Mouse (Mus musculus) adrenal gland, adult 18-20 months (tissue): Measurements from ENCODE around the gene Fam174b. TPM values are rescaled to one million over a fixed set of nuclear protein-coding genes. Genes with fewer than 3 reads are reported as not detected.

Experiments
- DNase-seq, 2 experiments: peaks; one replicate each; pipeline ENCODE4 v3.0.0; 2021 to 2022; ENCODE audit warnings: low spot score in 2 of 2
- microRNA-seq, 2 experiments: library from miRNA; unstranded; fragments of <30 nt; microRNA quantifications; one replicate each; pipeline ENCODE4 v1.2.0; 2021; ENCODE audit warnings: borderline number of aligned reads in 2 of 2
- total RNA-seq, 2 experiments: library from RNA; stranded (reverse); gene quantifications; 1 replicate in 1 of 2; 2 replicates in 1 of 2; pipeline ENCODE4 v1.2.3; 2021

The Fam174b gene
- total RNA-seq, 2 experiments from 2014 or later, result 10.9 to 11.4 TPM

DNA sequence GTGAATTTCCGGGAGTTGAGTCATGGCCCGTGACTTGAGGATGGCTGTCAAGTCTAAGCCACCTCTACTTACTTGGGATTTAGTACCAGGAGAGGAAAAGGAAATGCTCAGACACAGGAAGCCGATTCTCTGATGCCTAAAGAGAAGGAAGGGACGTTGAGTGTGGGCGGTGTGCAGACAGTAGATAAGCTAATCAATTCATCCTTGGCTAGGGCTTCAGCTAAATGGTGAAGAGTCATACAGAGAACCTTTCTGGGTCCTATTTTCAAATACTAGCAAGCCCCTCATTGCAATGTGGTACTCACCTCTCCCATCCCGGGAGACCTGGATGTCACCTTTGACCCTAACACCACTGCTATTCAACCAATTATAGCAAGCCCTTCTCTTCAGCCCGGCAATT is 71.3 kb downstream of the Fam174b start:
- DNase-seq, result no peak

DNA sequence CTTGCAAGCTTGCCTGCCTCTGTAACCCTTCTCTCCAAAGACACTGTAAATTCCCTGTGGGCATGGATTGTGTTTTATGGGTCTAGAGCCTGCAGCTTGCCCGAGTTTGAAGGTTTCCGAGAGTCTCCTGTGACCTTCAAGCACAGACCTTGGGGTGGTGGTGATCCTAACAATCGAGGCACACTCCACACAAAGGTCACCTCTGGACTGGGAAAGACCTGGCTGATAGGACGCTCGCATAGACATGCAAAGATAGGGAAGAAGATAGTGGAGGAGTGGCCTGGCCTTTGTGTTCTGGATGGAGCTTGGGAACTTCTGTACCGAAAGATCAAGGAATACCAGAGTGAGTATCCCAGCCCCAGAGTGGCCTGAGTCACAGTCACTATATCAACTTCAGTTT is 72.1 kb downstream of the Fam174b start:
- no peak for DNase-seq

DNA sequence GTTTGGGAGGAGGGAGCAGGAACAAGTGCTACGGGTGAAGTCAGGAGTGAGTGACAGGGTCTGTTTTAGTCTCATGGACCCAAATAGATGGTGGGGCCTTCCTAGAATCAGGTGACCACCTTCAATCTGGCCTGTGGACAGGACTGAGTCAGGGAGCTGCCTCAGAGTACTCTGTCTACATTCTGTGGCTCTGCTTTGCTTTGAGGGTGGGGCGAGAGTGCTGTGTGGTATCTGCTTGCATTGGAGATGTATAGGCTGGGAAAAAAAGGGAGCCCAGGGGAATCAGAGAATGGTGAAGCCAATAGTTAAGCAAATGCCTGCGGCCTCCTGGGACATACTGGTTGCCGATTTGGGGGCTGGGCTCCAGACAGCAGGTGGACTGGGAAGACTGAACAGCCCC is 73.8 kb downstream of the Fam174b start:
- DNase-seq, result no peak

DNA sequence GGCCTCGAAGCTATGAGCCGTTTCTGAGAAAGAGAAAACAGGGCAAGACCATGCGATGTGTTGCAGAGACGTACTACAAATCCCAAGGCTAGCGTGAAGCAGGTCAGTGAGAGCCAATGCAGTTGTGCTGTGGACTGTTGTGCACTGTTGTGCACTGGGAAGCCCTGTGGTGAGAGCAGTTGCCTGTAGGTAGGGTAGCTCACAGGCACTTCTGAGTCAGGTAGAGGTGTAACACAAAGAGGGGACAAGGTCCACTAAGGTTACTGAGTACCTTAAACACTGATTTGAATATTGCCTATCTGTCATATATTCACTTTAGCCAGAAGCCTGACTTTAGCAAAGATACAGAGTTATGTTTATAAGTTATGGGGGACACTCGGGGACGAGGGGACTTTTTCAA is 74.4 kb downstream of the Fam174b start:
- DNase-seq, result no peak

DNA sequence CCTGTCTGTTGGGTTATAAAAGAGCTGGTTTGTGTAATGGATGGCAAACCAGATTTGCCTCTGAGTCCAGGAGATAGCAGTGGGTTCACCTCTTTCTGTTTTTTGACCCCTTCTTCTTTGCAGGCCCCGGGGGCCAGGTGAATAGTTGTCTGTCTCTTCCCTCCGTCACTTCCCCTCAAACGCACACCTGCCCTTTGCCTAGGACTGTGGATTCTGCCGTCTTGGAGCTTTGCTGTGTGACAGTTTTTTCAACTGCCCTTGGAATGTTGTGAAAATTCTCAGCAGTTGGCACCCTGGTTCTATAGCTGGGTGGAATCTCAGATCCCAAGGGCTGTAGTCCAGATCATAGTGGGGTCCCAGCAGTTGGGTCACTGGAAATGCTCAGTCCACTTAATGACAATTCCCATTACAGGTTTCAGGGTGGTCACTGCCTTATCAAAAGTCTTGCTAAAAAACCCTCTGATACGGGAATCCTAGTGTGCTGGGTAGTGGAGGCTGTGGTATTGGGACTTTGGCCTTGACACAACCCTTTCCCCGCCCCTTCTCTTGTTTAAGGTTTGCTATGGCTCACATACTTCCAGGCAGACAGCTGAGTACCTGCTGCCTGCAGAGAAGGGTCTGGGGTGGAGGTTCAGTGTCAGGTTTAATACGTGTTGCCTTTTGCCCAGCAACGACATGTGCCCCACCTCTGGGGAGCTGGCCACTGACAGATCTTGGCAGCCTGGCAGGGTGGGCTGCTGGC is 76.3 kb downstream of the Fam174b start:
- no peak for DNase-seq

DNA sequence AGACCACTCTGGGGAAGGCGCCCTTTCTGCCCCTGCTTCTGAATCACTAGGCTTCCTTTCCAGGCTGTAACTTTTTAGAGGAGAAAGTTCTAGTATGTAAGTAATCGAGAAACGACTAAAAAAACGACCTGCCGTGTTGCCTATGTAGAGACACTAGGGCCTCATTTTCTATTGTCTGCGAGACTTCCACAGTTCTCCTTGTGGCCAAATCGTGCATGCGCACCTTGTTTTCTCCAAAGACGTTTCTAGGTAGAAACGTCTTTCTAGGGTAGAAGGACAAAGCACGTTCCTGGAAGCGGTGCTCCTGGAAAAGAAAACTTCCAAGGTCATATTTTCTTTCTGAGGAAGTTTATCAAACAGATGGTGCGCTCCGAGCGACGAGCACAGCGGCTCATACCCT is 79.3 kb downstream of the Fam174b start:
- DNase-seq, result no peak

Small RNA genes within 50 kb of the gene (microRNA-seq; reads per million reads assigned to microRNA genes)
- 0 reads per million in 2 experiments for gene Mir7234

Other genes starting within 250 kb of the Fam174b start
- 10 to 100 TPM; 35.5 to 35.8 TPM for gene Chd2, start 198.5 kb upstream of the Fam174b start, total RNA-seq